Mouse (Mus musculus): ENCODE measurements around the gene Rapsn. TPM values are rescaled to one million over a fixed set of nuclear protein-coding genes. Genes with fewer than 3 reads are reported as not detected.

Gene Rapsn
- polyA plus RNA-seq, 1 experiment, result not detected

GRCm38 (mm10) chr2:91047359-91047758 lies 11.9 kb downstream of the Rapsn start:
- Histone ChIP-seq H3K36me3 (ENCODE audit: control insufficient read depth) (peaks cover 3% of the 10 kb centered on the region), H3K27me3 (ENCODE audit: control insufficient read depth) (peaks cover 5% of the 10 kb centered on the region), H3K4me3 (replicated peaks) (no peak overlapping the region), H3K4me1 (ENCODE audit: control insufficient read depth) (peaks cover 36% of the 10 kb centered on the region), H3K9me3 (ENCODE audit: control insufficient read depth, low read length) (no peaks in the 10 kb centered on the region)
- TF ChIP-seq TAL1 (IDR thresholded peaks at IDR 0.05; ENCODE audit: low read length), result no peak

GRCm38 (mm10) chr2:91051917-91052316 lies 16.5 kb downstream of the Rapsn start:
- Histone ChIP-seq H3K9me3 (ENCODE audit: control insufficient read depth, low read length) (no peaks in the 10 kb centered on the region), H3K36me3 (ENCODE audit: control insufficient read depth) (peaks cover 30% of the 10 kb centered on the region), H3K27me3 (ENCODE audit: control insufficient read depth) (no peaks in the 10 kb centered on the region), H3K4me3 (replicated peaks) (no peak overlapping the region), H3K4me1 (ENCODE audit: control insufficient read depth) (peaks cover 36% of the 10 kb centered on the region)
- no peak for TF ChIP-seq GATA1 (IDR thresholded peaks at IDR 0.05; ENCODE audit: low read length)
- no peak for TF ChIP-seq TAL1 (IDR thresholded peaks at IDR 0.05; ENCODE audit: low read length)

- no peaks in the 10 kb centered on the region for H3K9me3 ChIP-seq (ENCODE audit: control insufficient read depth, low read length)
- H3K4me3 ChIP-seq (replicated peaks), result no peak overlapping the region
- peaks cover 38% of the 10 kb centered on the region for H3K36me3 ChIP-seq (ENCODE audit: control insufficient read depth)
- H3K27me3 ChIP-seq (ENCODE audit: control insufficient read depth), result no peaks in the 10 kb centered on the region
- H3K4me1 ChIP-seq (ENCODE audit: control insufficient read depth), result peaks cover 35% of the 10 kb centered on the region
- TF ChIP-seq TAL1 (IDR thresholded peaks at IDR 0.05; ENCODE audit: low read length) (no peak), GATA1 (IDR thresholded peaks at IDR 0.05; ENCODE audit: low read length) (no peak)
Measured at GRCm38 (mm10) chr2:91052752-91053151, 17.3 kb downstream of the Rapsn start.

GRCm38 (mm10) chr2:91053181-91053933 lies 17.9 kb downstream of the Rapsn start:
- TF ChIP-seq TAL1 (IDR thresholded peaks at IDR 0.05; ENCODE audit: low read length) (no peak), GATA1 (IDR thresholded peaks at IDR 0.05; ENCODE audit: low read length) (no peak)
- Histone ChIP-seq H3K4me1 (ENCODE audit: control insufficient read depth) (peaks cover 35% of the 10 kb centered on the region), H3K4me3 (replicated peaks) (peak overlapping the region; percentile 93), H3K27me3 (ENCODE audit: control insufficient read depth) (no peaks in the 10 kb centered on the region), H3K9me3 (ENCODE audit: control insufficient read depth, low read length) (no peaks in the 10 kb centered on the region), H3K36me3 (ENCODE audit: control insufficient read depth) (peaks cover 44% of the 10 kb centered on the region)

GRCm38 (mm10) chr2:91053934-91054382 lies 18.5 kb downstream of the Rapsn start, which contains the start of gene Psmc3:
Gene Psmc3 (plus strand): TSS chr2:91054009.
- peak within 1 kb of the TSS; percentile 93 for H3K4me3 ChIP-seq (replicated peaks)
- no peaks in the 10 kb centered on the region for H3K27me3 ChIP-seq (ENCODE audit: control insufficient read depth)
- TF ChIP-seq GATA1 (IDR thresholded peaks at IDR 0.05; ENCODE audit: low read length), result no peak
- H3K36me3 ChIP-seq (ENCODE audit: control insufficient read depth), result peaks cover 50% of the 10 kb centered on the region
- no peaks in the 10 kb centered on the region for H3K9me3 ChIP-seq (ENCODE audit: control insufficient read depth, low read length)
- peaks cover 37% of the 10 kb centered on the region for H3K4me1 ChIP-seq (ENCODE audit: control insufficient read depth)

- Histone ChIP-seq H3K9me3 (ENCODE audit: control insufficient read depth, low read length) (no peaks in the 10 kb centered on the region), H3K4me1 (ENCODE audit: control insufficient read depth) (peaks cover 48% of the 10 kb centered on the region), H3K4me3 (replicated peaks) (no peak overlapping the region), H3K27me3 (ENCODE audit: control insufficient read depth) (no peaks in the 10 kb centered on the region), H3K36me3 (ENCODE audit: control insufficient read depth) (peaks cover 91% of the 10 kb centered on the region)
- TF ChIP-seq GATA1 (IDR thresholded peaks at IDR 0.05; ENCODE audit: low read length) (no peak), TAL1 (IDR thresholded peaks at IDR 0.05; ENCODE audit: low read length) (no peak)
Measured at GRCm38 (mm10) chr2:91058435-91058834, 23.0 kb downstream of the Rapsn start.

GRCm38 (mm10) chr2:91059376-91059775 lies 24.0 kb downstream of the Rapsn start:
- Histone ChIP-seq H3K9me3 (ENCODE audit: control insufficient read depth, low read length) (no peaks in the 10 kb centered on the region), H3K36me3 (ENCODE audit: control insufficient read depth) (peaks cover 99% of the 10 kb centered on the region), H3K4me1 (ENCODE audit: control insufficient read depth) (peaks cover 47% of the 10 kb centered on the region), H3K27me3 (ENCODE audit: control insufficient read depth) (no peaks in the 10 kb centered on the region), H3K4me3 (replicated peaks) (no peak overlapping the region)
- no peak for TF ChIP-seq TAL1 (IDR thresholded peaks at IDR 0.05; ENCODE audit: low read length)
- TF ChIP-seq GATA1 (IDR thresholded peaks at IDR 0.05; ENCODE audit: low read length), result no peak

- H3K9me3 ChIP-seq (ENCODE audit: control insufficient read depth, low read length), result no peaks in the 10 kb centered on the region
- peak overlapping the region; percentile 5 for H3K4me3 ChIP-seq (replicated peaks)
- TF ChIP-seq GATA1 (IDR thresholded peaks at IDR 0.05; ENCODE audit: low read length) (peak; percentile 66), TAL1 (IDR thresholded peaks at IDR 0.05; ENCODE audit: low read length) (peak; percentile 73)
- H3K4me1 ChIP-seq (ENCODE audit: control insufficient read depth), result peaks cover 37% of the 10 kb centered on the region
- peaks cover 98% of the 10 kb centered on the region for H3K36me3 ChIP-seq (ENCODE audit: control insufficient read depth)
- H3K27me3 ChIP-seq (ENCODE audit: control insufficient read depth), result no peaks in the 10 kb centered on the region
Measured at GRCm38 (mm10) chr2:91060544-91061355, 25.3 kb downstream of the Rapsn start.

- Histone ChIP-seq H3K4me3 (replicated peaks) (no peak overlapping the region), H3K4me1 (ENCODE audit: control insufficient read depth) (peaks cover 37% of the 10 kb centered on the region), H3K9me3 (ENCODE audit: control insufficient read depth, low read length) (no peaks in the 10 kb centered on the region), H3K27me3 (ENCODE audit: control insufficient read depth) (no peaks in the 10 kb centered on the region), H3K36me3 (ENCODE audit: control insufficient read depth) (peaks cover 98% of the 10 kb centered on the region)
- TF ChIP-seq GATA1 (IDR thresholded peaks at IDR 0.05; ENCODE audit: low read length), result no peak
- no peak for TF ChIP-seq TAL1 (IDR thresholded peaks at IDR 0.05; ENCODE audit: low read length)
Measured at GRCm38 (mm10) chr2:91061849-91062481, 26.5 kb downstream of the Rapsn start.

All from erythroblast, embryonic 14.5 days (primary cell).